Mouse (Mus musculus): ENCODE measurements around the gene Pogz. TPM values are rescaled to one million over a fixed set of nuclear protein-coding genes. Genes with fewer than 3 reads are reported as not detected.
"Not testable (repeated sequence)": the region's sequence is repeated elsewhere in the genome, so short reads cannot be mapped to it uniquely, and the experiment has no call there.

The Pogz gene
- polyA plus RNA-seq, 1 experiment, result 28.1 TPM

- WGBS, result 21% methylated on average over 7 of the region's 7 CpGs
- no peak overlapping the region for H3K4me3 ChIP-seq (replicated peaks; ENCODE audit: extremely low read depth, low read depth, low read length)
- peak; percentile 55 for DNase-seq
- TF ChIP-seq CTCF (IDR thresholded peaks at IDR 0.05; ENCODE audit: insufficient read depth, low read length), result peak; percentile 7; the same call in 1 of the 2 replicates
- no peak for TF ChIP-seq POLR2A (IDR thresholded peaks at IDR 0.05; ENCODE audit: borderline replicate concordance, extremely low read depth, low read depth, low read length)
- H3K4me1 ChIP-seq (ENCODE audit: control insufficient read depth, insufficient read depth, low read length), result no peaks in the 10 kb centered on the region
These were observed 65.4 kb downstream of the Pogz start for GRCm38 (mm10) chr3:94902747-94903146.

- 54% methylated on average over 3 of the region's 3 CpGs for WGBS
- not testable (repeated sequence) for DNase-seq; H3K4me3 ChIP-seq (replicated peaks; ENCODE audit: extremely low read depth, low read depth, low read length); H3K4me1 ChIP-seq (ENCODE audit: control insufficient read depth, insufficient read depth, low read length)
These were observed 67.4 kb downstream of the Pogz start for GRCm38 (mm10) chr3:94904759-94905158.

GRCm38 (mm10) chr3:94906482-94906881 lies 69.1 kb downstream of the Pogz start:
- H3K4me1 ChIP-seq (ENCODE audit: control insufficient read depth, insufficient read depth, low read length), result no peaks in the 10 kb centered on the region
- 58% methylated on average over 1 of the region's 1 CpGs for WGBS
- H3K4me3 ChIP-seq (replicated peaks; ENCODE audit: extremely low read depth, low read depth, low read length), result no peak overlapping the region
- no peak for DNase-seq
- TF ChIP-seq CTCF (IDR thresholded peaks at IDR 0.05; ENCODE audit: insufficient read depth, low read length) (no peak), POLR2A (IDR thresholded peaks at IDR 0.05; ENCODE audit: borderline replicate concordance, extremely low read depth, low read depth, low read length) (no peak)

- no peak for TF ChIP-seq CTCF (IDR thresholded peaks at IDR 0.05; ENCODE audit: insufficient read depth, low read length)
- peak; percentile 39; the same call in 1 of the 2 replicates for TF ChIP-seq POLR2A (IDR thresholded peaks at IDR 0.05; ENCODE audit: borderline replicate concordance, extremely low read depth, low read depth, low read length)
- 37% methylated on average over 2 of the region's 2 CpGs for WGBS
- DNase-seq, result peak; percentile 69
- Histone ChIP-seq H3K4me1 (ENCODE audit: control insufficient read depth, insufficient read depth, low read length) (peaks cover 5% of the 10 kb centered on the region; the same call in 1 of the 2 replicates), H3K4me3 (replicated peaks; ENCODE audit: extremely low read depth, low read depth, low read length) (no peak overlapping the region)
These were observed 73.8 kb downstream of the Pogz start for GRCm38 (mm10) chr3:94911050-94911693.

- TF ChIP-seq CTCF (IDR thresholded peaks at IDR 0.05; ENCODE audit: insufficient read depth, low read length) (no peak), POLR2A (IDR thresholded peaks at IDR 0.05; ENCODE audit: borderline replicate concordance, extremely low read depth, low read depth, low read length) (no peak)
- DNase-seq, result no peak
- 38% methylated on average over 5 of the region's 5 CpGs for WGBS
- H3K4me1 ChIP-seq (ENCODE audit: control insufficient read depth, insufficient read depth, low read length), result peaks cover 8% of the 10 kb centered on the region; the same call in 1 of the 2 replicates
- H3K4me3 ChIP-seq (replicated peaks; ENCODE audit: extremely low read depth, low read depth, low read length), result no peak overlapping the region
These were observed 76.4 kb downstream of the Pogz start for GRCm38 (mm10) chr3:94913801-94914200.

GRCm38 (mm10) chr3:94915903-94916741 lies 78.8 kb downstream of the Pogz start:
- peaks cover 8% of the 10 kb centered on the region; the same call in 1 of the 2 replicates for H3K4me1 ChIP-seq (ENCODE audit: control insufficient read depth, insufficient read depth, low read length)
- DNase-seq, result no peak
- 60% methylated on average over 7 of the region's 7 CpGs for WGBS
- H3K4me3 ChIP-seq (replicated peaks; ENCODE audit: extremely low read depth, low read depth, low read length), result no peak overlapping the region
- TF ChIP-seq POLR2A (IDR thresholded peaks at IDR 0.05; ENCODE audit: borderline replicate concordance, extremely low read depth, low read depth, low read length) (no peak), CTCF (IDR thresholded peaks at IDR 0.05; ENCODE audit: insufficient read depth, low read length) (no peak)

- Histone ChIP-seq H3K4me3 (replicated peaks; ENCODE audit: extremely low read depth, low read depth, low read length) (peak overlapping the region; percentile 30), H3K4me1 (ENCODE audit: control insufficient read depth, insufficient read depth, low read length) (peaks cover 6% of the 10 kb centered on the region; the same call in 1 of the 2 replicates)
- WGBS, result 61% methylated on average over 14 of the region's 14 CpGs
- TF ChIP-seq CTCF (IDR thresholded peaks at IDR 0.05; ENCODE audit: insufficient read depth, low read length) (no peak), POLR2A (IDR thresholded peaks at IDR 0.05; ENCODE audit: borderline replicate concordance, extremely low read depth, low read depth, low read length) (peak; percentile 78; the same call in 1 of the 2 replicates)
- DNase-seq, result peak; percentile 63
These were observed 80.5 kb downstream of the Pogz start for GRCm38 (mm10) chr3:94917816-94918361.

- DNase-seq, result no peak
- H3K4me3 ChIP-seq (replicated peaks; ENCODE audit: extremely low read depth, low read depth, low read length), result no peak overlapping the region
- 64% methylated on average over 4 of the region's 4 CpGs for WGBS
- no peak for TF ChIP-seq POLR2A (IDR thresholded peaks at IDR 0.05; ENCODE audit: borderline replicate concordance, extremely low read depth, low read depth, low read length)
- no peak for TF ChIP-seq CTCF (IDR thresholded peaks at IDR 0.05; ENCODE audit: insufficient read depth, low read length)
- H3K4me1 ChIP-seq (ENCODE audit: control insufficient read depth, insufficient read depth, low read length), result peaks cover 6% of the 10 kb centered on the region; the same call in 1 of the 2 replicates
These were observed 81.5 kb downstream of the Pogz start for GRCm38 (mm10) chr3:94918845-94919244.

- H3K4me3 ChIP-seq (replicated peaks; ENCODE audit: extremely low read depth, low read depth, low read length), result no peak overlapping the region
- WGBS, result 34% methylated on average over 3 of the region's 3 CpGs
- H3K4me1 ChIP-seq (ENCODE audit: control insufficient read depth, insufficient read depth, low read length), result peaks cover 3% of the 10 kb centered on the region; the same call in 1 of the 2 replicates
- no peak for TF ChIP-seq POLR2A (IDR thresholded peaks at IDR 0.05; ENCODE audit: borderline replicate concordance, extremely low read depth, low read depth, low read length)
- TF ChIP-seq CTCF (IDR thresholded peaks at IDR 0.05; ENCODE audit: insufficient read depth, low read length), result no peak
- no peak for DNase-seq
These were observed 83.7 kb downstream of the Pogz start for GRCm38 (mm10) chr3:94921104-94921503.

Measured in lung, adult 2 months (tissue).